18 mouse cellular contexts compared by ENCODE assay signal in the genomic region with DNA sequence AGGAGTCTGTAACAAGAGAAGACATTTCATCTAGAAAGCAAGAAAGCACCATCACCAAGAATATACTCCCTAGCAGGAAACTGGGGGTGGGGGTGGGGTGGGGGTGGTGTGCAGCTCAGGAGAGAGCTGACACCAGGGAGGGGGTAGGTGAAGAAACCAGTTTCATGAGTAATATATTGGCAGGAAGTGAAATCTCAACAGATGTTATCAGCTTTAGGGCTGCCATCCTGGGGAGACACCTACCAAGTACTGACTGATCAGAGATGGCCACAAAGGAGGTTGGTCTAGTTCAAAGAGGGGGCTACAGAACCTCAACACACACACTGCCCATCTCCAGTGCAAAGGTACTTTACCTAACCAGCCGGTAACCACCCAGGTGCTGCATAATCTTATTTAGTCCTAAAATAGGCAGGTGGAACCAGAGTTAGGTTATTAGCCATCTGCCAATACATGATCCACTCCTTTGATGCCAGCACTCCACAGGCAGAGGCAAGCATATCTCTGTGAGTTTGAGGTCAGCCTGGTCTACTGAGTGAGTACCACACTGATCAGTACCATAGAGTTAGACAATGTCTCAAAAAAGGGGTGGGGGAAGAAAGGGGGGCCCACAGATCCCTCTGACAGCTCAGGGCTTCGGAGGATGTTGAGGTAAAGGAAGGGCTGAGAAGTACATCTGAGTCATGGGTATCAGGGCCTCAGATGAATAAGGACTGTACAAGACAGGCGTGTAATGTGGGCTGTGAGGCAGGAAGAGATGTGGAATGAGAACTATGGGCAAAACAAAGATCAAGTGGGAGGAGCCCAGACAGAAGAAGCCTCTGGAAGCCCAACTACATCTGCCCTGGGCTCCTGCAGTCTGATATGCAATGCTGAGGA. TPM values are rescaled to one million over a fixed set of nuclear protein-coding genes. Genes with fewer than 3 reads are reported as not detected.
A peak's percentile ranks its signal among the peaks of the same experiment; 100 is the strongest.
DNase-seq lines count a peak whose midpoint lies in the region; ATAC-seq and TF ChIP-seq lines count a peak whose summit lies in the region.
"Had no signal": no experiment of that assay in that cellular context is flagged by ENCODE, and none has a peak within 500 bp of the region (broad histone marks: within the 10 kb centered on the region; RNA-seq: fewer than 3 reads in every experiment).

No protein-coding gene starts in this region.

- H3K4me2 ChIP-seq in CH12.LX (ENCODE audit: insufficient read depth, low read depth, poor library complexity, severe bottlenecking) = peak overlapping the region; percentile 84
- H3K4me2 ChIP-seq: heart, embryonic 13.5 days; midbrain, embryonic 12.5 days; stomach, embryonic 15.5 days had no signal

- no peak overlapping the region for H3K4me3 ChIP-seq in thymus, adult 2 months (ENCODE audit: control insufficient read depth, insufficient read depth, low read length)
- no peak overlapping the region for H3K4me3 ChIP-seq in CH12.LX (replicated peaks in 1 of 3; ENCODE audit: low read depth in 2 of 3, low read length in 2 of 3, poor library complexity in 1 of 3)
- H3K4me3 ChIP-seq: heart, embryonic 13.5 days; midbrain, embryonic 12.5 days; stomach, embryonic 15.5 days had no signal

- 22% methylated on average over 3 of the region's 3 CpGs for WGBS in thymus, adult 2 months

- no peaks in the 10 kb centered on the region for H3K27me3 ChIP-seq in thymus, adult 2 months (ENCODE audit: control insufficient read depth, insufficient read depth, low read length)
- H3K27me3 ChIP-seq in CH12.LX (replicated peaks) = no peaks in the 10 kb centered on the region
- no peaks in the 10 kb centered on the region for H3K27me3 ChIP-seq in splenic B cell, adult 2 months (ENCODE audit: control insufficient read depth, insufficient read depth, low read length, poor library complexity, severe bottlenecking)
- H3K27me3 ChIP-seq: stomach, embryonic 15.5 days had no signal

- peaks cover 74% of the 10 kb centered on the region for H3K4me1 ChIP-seq in thymus, adult 2 months (replicated peaks; ENCODE audit: control insufficient read depth, insufficient read depth, low read length)
- H3K4me1 ChIP-seq in CH12.LX (ENCODE audit: control insufficient read depth in 1 of 2, insufficient read depth in 2 of 2) = peaks cover 60 to 98% of the 10 kb centered on the region in 2 experiments

- in situ Hi-C loops in CH12.LX (cut with MboI; ENCODE audit: low pct_ligation_motif_present, low pct_unique_long_range_greater_than_20kb, low sequenced_read_pairs) = loop anchor here (5.0 kb wide), 1 partner anchor 33 kb away; a partner anchor contains a TSS

- DNase-seq in thymus, adult 2 months = no peak
- no peak for DNase-seq in thymus, postnatal 14 days
- peak; percentile 75 for DNase-seq in CH12.LX (ENCODE audit: extremely low read depth)
- DNase-seq in splenic B cell, adult 2 months (ENCODE audit: low read depth, low spot score) = peak; percentile 44
- DNase-seq in Muller cell, postnatal 12 days (ENCODE audit: inconsistent ontology term) = no peak
- no peak for DNase-seq in testis, postnatal 10 days (ENCODE audit: low spot score)
- DNase-seq: adrenal gland, postnatal 25 days; cerebellum, adult 9-11 months; heart, adult 11 months; kidney, adult 2 months; kidney, postnatal 4 days; lung, adult 2 months; lung, postnatal 4 days had no signal

- no peaks in the 10 kb centered on the region for H3K36me3 ChIP-seq in thymus, adult 2 months (ENCODE audit: control insufficient read depth, insufficient read depth, low read length)
- H3K36me3 ChIP-seq in CH12.LX (replicated peaks in 1 of 2; ENCODE audit: control insufficient read depth in 1 of 2, insufficient read depth in 1 of 2, low read length in 1 of 2) = peaks cover 0 to 58% of the 10 kb centered on the region in 2 experiments
- no peaks in the 10 kb centered on the region; the same call in 1 of the 2 replicates for H3K36me3 ChIP-seq in splenic B cell, adult 2 months (ENCODE audit: control insufficient read depth, insufficient read depth, low read length, poor library complexity, severe bottlenecking)
- H3K36me3 ChIP-seq: heart, embryonic 13.5 days; midbrain, embryonic 12.5 days; stomach, embryonic 15.5 days had no signal

- TF ChIP-seq RAD21 in CH12.LX (IDR thresholded peaks at IDR 0.05; ENCODE audit: low read depth, low read length) = no peak

- peak overlapping the region; percentile 41 for H3K27ac ChIP-seq in thymus, adult 2 months (ENCODE audit: control insufficient read depth, insufficient read depth, low read length)
- peak overlapping the region; percentile 72 for H3K27ac ChIP-seq in CH12.LX (ENCODE audit: insufficient read depth, low read depth)
- H3K27ac ChIP-seq: heart, embryonic 13.5 days; hindbrain, postnatal 0 days; stomach, embryonic 15.5 days had no signal

- H3K79me2 ChIP-seq in CH12.LX (replicated peaks; ENCODE audit: control insufficient read depth, extremely low read depth, insufficient read depth, poor library complexity, severe bottlenecking) = peaks cover 14% of the 10 kb centered on the region

- ATAC-seq in inflammation-experienced regulatory T-cells, adult 6 months = peak; percentile 87
- ATAC-seq: hindbrain, postnatal 0 days had no signal

- TF ChIP-seq POLR2A in thymus, adult 2 months (IDR thresholded peaks at IDR 0.05; ENCODE audit: control insufficient read depth, extremely low read depth, insufficient read depth, low read length, poor library complexity) = no peak
- no peak for TF ChIP-seq POLR2A in CH12.LX (IDR thresholded peaks at IDR 0.05; ENCODE audit: low read depth, low read length)

- no peaks in the 10 kb centered on the region for H3K9me3 ChIP-seq in CH12.LX (replicated peaks; ENCODE audit: low read length)
- H3K9me3 ChIP-seq: heart, embryonic 13.5 days; midbrain, embryonic 12.5 days; stomach, embryonic 15.5 days had no signal

- dilution Hi-C loops in CH12.LX (cut with MboI; ENCODE audit: extremely low pct_ligation_motif_present, extremely low pct_unique_long_range_greater_than_20kb, low sequenced_read_pairs) = no loop called here

- H3K9ac ChIP-seq in CH12.LX (ENCODE audit: insufficient read depth, low read depth) = 0 out of 2 replicates have a peak overlapping the region, but pooled peaks have one; percentile 23
- H3K9ac ChIP-seq: heart, embryonic 13.5 days; midbrain, embryonic 12.5 days; stomach, embryonic 15.5 days had no signal

- TF ChIP-seq EP300 in CH12.LX (IDR thresholded peaks at IDR 0.05; ENCODE audit: low read length) = peak; percentile 82

- TF ChIP-seq CTCF in thymus, adult 2 months (IDR thresholded peaks at IDR 0.05; ENCODE audit: borderline replicate concordance, control insufficient read depth, extremely low read depth, insufficient read depth, low read length, poor library complexity) = no peak
- TF ChIP-seq CTCF in CH12.LX (conservative IDR thresholded peaks at IDR 0.05 in 1 of 2, IDR thresholded peaks at IDR 0.05 in 1 of 2; ENCODE audit: low read depth in 2 of 2, low read length in 2 of 2) = no peak

TF ChIP-seq in CH12.LX, 34 proteins besides CTCF, POLR2A, EP300 and RAD21:
- no peak for TF ChIP-seq PAX5 (IDR thresholded peaks at IDR 0.05; ENCODE audit: low read length)
- no peak for TF ChIP-seq NRF1 (IDR thresholded peaks at IDR 0.05; ENCODE audit: low read depth, low read length)
- no peak for TF ChIP-seq KAT2A (IDR thresholded peaks at IDR 0.05; ENCODE audit: insufficient replicate concordance, low read length)
- peak; percentile 77 for TF ChIP-seq ETS1 (conservative IDR thresholded peaks at IDR 0.05; ENCODE audit: low read depth, low read length)
- no peak for TF ChIP-seq ZKSCAN1 (IDR thresholded peaks at IDR 0.05; ENCODE audit: borderline replicate concordance, low read depth, low read length)
- TF ChIP-seq MAZ (IDR thresholded peaks at IDR 0.05; ENCODE audit: low read depth, low read length) = peak; percentile 80; the same call in 1 of the 2 replicates
- no peak for TF ChIP-seq JUND (conservative IDR thresholded peaks at IDR 0.05; ENCODE audit: low read depth, low read length)
- no peak for TF ChIP-seq UBTF (IDR thresholded peaks at IDR 0.05; ENCODE audit: low read depth, low read length)
- TF ChIP-seq ZMIZ1 (IDR thresholded peaks at IDR 0.05; ENCODE audit: low read depth, low read length) = no peak
- no peak for TF ChIP-seq ZC3H11A (IDR thresholded peaks at IDR 0.05; ENCODE audit: low read depth, low read length)
- no peak for TF ChIP-seq MXI1 (IDR thresholded peaks at IDR 0.05; ENCODE audit: low read depth, low read length)
- no peak for TF ChIP-seq E2F4 (IDR thresholded peaks at IDR 0.05; ENCODE audit: insufficient replicate concordance, low read depth, low read length)
- TF ChIP-seq IRF4 (IDR thresholded peaks at IDR 0.05; ENCODE audit: low read depth, low read length) = peak; percentile 86
- TF ChIP-seq POLR2AphosphoS2 (IDR thresholded peaks at IDR 0.05; ENCODE audit: low read depth, low read length) = no peak
- TF ChIP-seq TCF12 (IDR thresholded peaks at IDR 0.05; ENCODE audit: low read depth, low read length) = peak; percentile 62; the same call in 1 of the 2 replicates
- peak; percentile 65 for TF ChIP-seq BHLHE40 (IDR thresholded peaks at IDR 0.05; ENCODE audit: low read depth, low read length)
- TF ChIP-seq ZNF384 (IDR thresholded peaks at IDR 0.05; ENCODE audit: low read depth, low read length) = no peak
- no peak for TF ChIP-seq MYC (IDR thresholded peaks at IDR 0.05; ENCODE audit: low read depth, low read length)
- TF ChIP-seq NELFE (IDR thresholded peaks at IDR 0.05; ENCODE audit: low read depth, low read length) = no peak
- no peak for TF ChIP-seq MAFK (IDR thresholded peaks at IDR 0.05; ENCODE audit: insufficient replicate concordance, low read length)
- TF ChIP-seq MEF2A (IDR thresholded peaks at IDR 0.05; ENCODE audit: borderline replicate concordance, low read depth, low read length) = peak; percentile 17
- TF ChIP-seq SMC3 (IDR thresholded peaks at IDR 0.05; ENCODE audit: low read depth, low read length) = no peak
- peak; percentile 79 for TF ChIP-seq CHD2 (IDR thresholded peaks at IDR 0.05; ENCODE audit: low read length)

RNA-seq across cellular contexts. Expression of a gene that starts 34.5 kb away (rescaled TPM):
- polyA plus RNA-seq in thymus, adult 2 months (2012; rRNA removed) = 75.0 and 87.7 TPM in 2 replicates
- total RNA-seq in CH12.LX (2012; rRNA removed) (24.9 and 25.9 TPM in 2 replicates), CH12.LX (2014; rRNA removed) (19.3 and 20.3 TPM in 2 replicates)
- 30.1 and 32.7 TPM in 2 replicates for polyA plus RNA-seq in CH12.LX (2012; ENCODE audit: insufficient read length, low read depth)
- 10 to 100 TPM; 65.8 to 96.2 (median 95.7) TPM for polyA plus RNA-seq in inflammation-experienced regulatory T-cells, adult 6 months (2017; shearing (Covaris generic))

Comparison
In these comparisons a context has a peak if more than half of its experiments do, and no peak if none do; other contexts are left out.
1. DNase-seq: peak in CH12.LX (single experiment) and splenic B cell, adult 2 months (single experiment); none in thymus, adult 2 months (single experiment), thymus, postnatal 14 days (single experiment), Muller cell, postnatal 12 days (single experiment) and testis, postnatal 10 days (single experiment).